Mouse (Mus musculus): ENCODE measurements around the gene Dolk. TPM values are rescaled to one million over a fixed set of nuclear protein-coding genes. Genes with fewer than 3 reads are reported as not detected.

Dolk gene
- polyA plus RNA-seq, 1 experiment: 14.8 TPM

DNA sequence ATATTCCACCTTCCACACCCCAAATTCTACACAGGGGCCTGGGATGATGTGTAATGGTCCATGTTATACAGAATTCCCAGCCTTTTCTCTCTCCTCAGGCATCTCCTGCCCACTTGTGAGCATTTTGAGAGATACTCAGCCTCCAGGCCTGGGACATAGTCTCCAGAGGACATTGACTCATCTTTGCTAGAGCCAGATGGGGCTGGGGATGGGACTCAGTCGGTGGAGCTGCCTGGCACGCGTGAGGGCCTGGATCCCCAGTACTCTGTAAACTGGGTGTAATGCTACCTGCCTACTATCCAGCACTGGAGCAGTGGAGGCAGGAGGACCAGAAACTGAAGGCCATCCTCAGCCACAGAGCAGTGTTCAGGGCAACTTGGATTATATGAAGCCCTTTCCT lies 37.0 kb downstream of the Dolk start:
- Histone ChIP-seq H3K27me3 (ENCODE audit: control insufficient read depth, insufficient read depth, low read length) (no peaks in the 10 kb centered on the region), H3K36me3 (ENCODE audit: control insufficient read depth, insufficient read depth, low read length) (peaks cover 10% of the 10 kb centered on the region), H3K27ac (ENCODE audit: insufficient read depth, low read depth, low read length) (no peak overlapping the region), H3K4me3 (ENCODE audit: low read depth, low read length) (no peak overlapping the region), H3K4me1 (ENCODE audit: control insufficient read depth, insufficient read depth, insufficient read length, low read length) (peaks cover 42% of the 10 kb centered on the region)
- TF ChIP-seq POLR2A (IDR thresholded peaks at IDR 0.05; ENCODE audit: low read depth, low read length) (no peak), CTCF (IDR thresholded peaks at IDR 0.05; ENCODE audit: extremely low read depth, insufficient read length, insufficient replicate concordance, low read depth, low read length) (0 out of 2 replicates have a peak, but pooled peaks have one; percentile 13)
- WGBS: 92% methylated on average over 3 of the region's 3 CpGs

GRCm38 (mm10) chr2:30247681-30248080 lies 38.5 kb downstream of the Dolk start:
- WGBS: 65% methylated on average over 4 of the region's 4 CpGs
- Histone ChIP-seq H3K27ac (ENCODE audit: insufficient read depth, low read depth, low read length) (no peak overlapping the region), H3K4me3 (ENCODE audit: low read depth, low read length) (no peak overlapping the region), H3K36me3 (ENCODE audit: control insufficient read depth, insufficient read depth, low read length) (peaks cover 16% of the 10 kb centered on the region), H3K4me1 (ENCODE audit: control insufficient read depth, insufficient read depth, insufficient read length, low read length) (peaks cover 48% of the 10 kb centered on the region), H3K27me3 (ENCODE audit: control insufficient read depth, insufficient read depth, low read length) (no peaks in the 10 kb centered on the region)
- TF ChIP-seq CTCF (IDR thresholded peaks at IDR 0.05; ENCODE audit: extremely low read depth, insufficient read length, insufficient replicate concordance, low read depth, low read length): no peak
- no peak for TF ChIP-seq POLR2A (IDR thresholded peaks at IDR 0.05; ENCODE audit: low read depth, low read length)

- H3K27ac ChIP-seq (ENCODE audit: insufficient read depth, low read depth, low read length): no peak overlapping the region
- TF ChIP-seq POLR2A (IDR thresholded peaks at IDR 0.05; ENCODE audit: low read depth, low read length): no peak
- no peak for TF ChIP-seq CTCF (IDR thresholded peaks at IDR 0.05; ENCODE audit: extremely low read depth, insufficient read length, insufficient replicate concordance, low read depth, low read length)
- peaks cover 18% of the 10 kb centered on the region for H3K36me3 ChIP-seq (ENCODE audit: control insufficient read depth, insufficient read depth, low read length)
- no peak overlapping the region for H3K4me3 ChIP-seq (ENCODE audit: low read depth, low read length)
- peaks cover 43% of the 10 kb centered on the region for H3K4me1 ChIP-seq (ENCODE audit: control insufficient read depth, insufficient read depth, insufficient read length, low read length)
- H3K27me3 ChIP-seq (ENCODE audit: control insufficient read depth, insufficient read depth, low read length): no peaks in the 10 kb centered on the region
- WGBS: 94% methylated on average over 5 of the region's 5 CpGs
Measured at GRCm38 (mm10) chr2:30247036-30247435, 39.1 kb downstream of the Dolk start.

- H3K27ac ChIP-seq (ENCODE audit: insufficient read depth, low read depth, low read length): peak overlapping the region; percentile 57
- no peak for TF ChIP-seq POLR2A (IDR thresholded peaks at IDR 0.05; ENCODE audit: low read depth, low read length)
- TF ChIP-seq CTCF (IDR thresholded peaks at IDR 0.05; ENCODE audit: extremely low read depth, insufficient read length, insufficient replicate concordance, low read depth, low read length): no peak
- WGBS: 28% methylated on average over 7 of the region's 7 CpGs
Measured at GRCm38 (mm10) chr2:30244595-30245178, 41.4 kb downstream of the Dolk start.

DNA sequence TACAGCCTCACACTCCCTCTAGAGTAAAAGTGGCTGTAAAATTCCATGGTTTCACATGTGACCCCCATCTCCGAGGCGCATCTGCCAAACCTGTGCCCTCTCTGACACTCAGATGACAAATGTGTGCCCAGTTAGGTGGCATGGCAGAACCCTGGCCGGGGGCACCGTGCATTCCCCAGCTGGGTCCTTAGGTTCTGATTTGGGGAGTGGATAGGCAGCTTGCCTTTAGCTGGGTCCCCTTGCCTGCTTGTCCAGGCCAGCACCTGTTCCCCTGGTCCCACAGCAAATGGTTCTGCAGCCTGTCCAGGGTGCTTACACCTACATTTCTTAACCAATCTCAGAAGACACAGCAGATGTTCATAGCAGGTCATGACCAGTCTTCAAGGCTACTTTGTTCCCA lies 42.7 kb downstream of the Dolk start:
- H3K4me3 ChIP-seq (ENCODE audit: low read depth, low read length): no peak overlapping the region
- H3K36me3 ChIP-seq (ENCODE audit: control insufficient read depth, insufficient read depth, low read length): peaks cover 27% of the 10 kb centered on the region
- peak overlapping the region; percentile 6; the same call in 1 of the 2 replicates for H3K27ac ChIP-seq (ENCODE audit: insufficient read depth, low read depth, low read length)
- H3K4me1 ChIP-seq (ENCODE audit: control insufficient read depth, insufficient read depth, insufficient read length, low read length): peaks cover 35% of the 10 kb centered on the region
- H3K27me3 ChIP-seq (ENCODE audit: control insufficient read depth, insufficient read depth, low read length): no peaks in the 10 kb centered on the region
- WGBS: 90% methylated on average over 4 of the region's 4 CpGs
- TF ChIP-seq POLR2A (IDR thresholded peaks at IDR 0.05; ENCODE audit: low read depth, low read length) (no peak), CTCF (IDR thresholded peaks at IDR 0.05; ENCODE audit: extremely low read depth, insufficient read length, insufficient replicate concordance, low read depth, low read length) (no peak)

More at GRCm38 (mm10) chr2:30244595-30245178, 41.4 kb downstream of the Dolk start:
- Histone ChIP-seq H3K36me3 (ENCODE audit: control insufficient read depth, insufficient read depth, low read length) (peaks cover 33% of the 10 kb centered on the region), H3K4me3 (ENCODE audit: low read depth, low read length) (no peak overlapping the region), H3K4me1 (ENCODE audit: control insufficient read depth, insufficient read depth, insufficient read length, low read length) (peaks cover 34% of the 10 kb centered on the region), H3K27me3 (ENCODE audit: control insufficient read depth, insufficient read depth, low read length) (no peaks in the 10 kb centered on the region)

- TF ChIP-seq POLR2A (IDR thresholded peaks at IDR 0.05; ENCODE audit: low read depth, low read length) (no peak), CTCF (IDR thresholded peaks at IDR 0.05; ENCODE audit: extremely low read depth, insufficient read length, insufficient replicate concordance, low read depth, low read length) (no peak)
- Histone ChIP-seq H3K27me3 (ENCODE audit: control insufficient read depth, insufficient read depth, low read length) (no peaks in the 10 kb centered on the region), H3K27ac (ENCODE audit: insufficient read depth, low read depth, low read length) (peak overlapping the region; percentile 71), H3K4me1 (ENCODE audit: control insufficient read depth, insufficient read depth, insufficient read length, low read length) (peaks cover 33% of the 10 kb centered on the region), H3K36me3 (ENCODE audit: control insufficient read depth, insufficient read depth, low read length) (peaks cover 25% of the 10 kb centered on the region), H3K4me3 (ENCODE audit: low read depth, low read length) (no peak overlapping the region)
- 60% methylated on average over 4 of the region's 4 CpGs for WGBS
Measured at GRCm38 (mm10) chr2:30242509-30242908, 43.6 kb downstream of the Dolk start.

DNA sequence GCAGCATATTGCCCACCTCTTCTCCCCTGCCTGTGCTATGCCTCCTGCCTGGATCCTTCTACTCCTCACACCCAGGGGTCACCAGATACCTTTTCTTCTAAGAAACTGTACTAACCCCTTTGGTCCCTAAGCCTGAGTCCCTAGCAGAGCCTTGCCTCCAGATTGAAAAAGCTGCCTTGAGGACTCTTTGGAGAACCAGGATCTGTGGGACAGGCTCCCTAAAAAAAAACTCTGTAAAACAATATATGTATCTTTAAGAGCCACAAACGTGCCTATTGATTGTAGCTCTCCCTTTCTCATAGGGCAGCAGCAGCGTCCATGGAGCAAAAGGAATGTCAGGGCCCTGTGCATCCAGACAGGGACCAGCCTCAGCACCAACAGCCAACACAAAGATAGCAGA lies 45.9 kb downstream of the Dolk start, which contains the start of gene Gm28035:
Gene Gm28035, plus strand, starts transcription at position 301 of the 400 bp plus-strand sequence.
- Histone ChIP-seq H3K36me3 (ENCODE audit: control insufficient read depth, insufficient read depth, low read length) (peaks cover 24% of the 10 kb centered on the region), H3K27ac (ENCODE audit: insufficient read depth, low read depth, low read length) (peak within 1 kb of the TSS; percentile 91), H3K4me3 (ENCODE audit: low read depth, low read length) (0 out of 2 replicates have a peak within 1 kb of the TSS, but pooled peaks have one; percentile 10), H3K27me3 (ENCODE audit: control insufficient read depth, insufficient read depth, low read length) (no peaks in the 10 kb centered on the region), H3K4me1 (ENCODE audit: control insufficient read depth, insufficient read depth, insufficient read length, low read length) (peaks cover 28% of the 10 kb centered on the region)
- 59% methylated on average over 2 of the region's 2 CpGs for WGBS
- TF ChIP-seq CTCF (IDR thresholded peaks at IDR 0.05; ENCODE audit: extremely low read depth, insufficient read length, insufficient replicate concordance, low read depth, low read length) (no peak), POLR2A (IDR thresholded peaks at IDR 0.05; ENCODE audit: low read depth, low read length) (no peak)

Measured in small intestine, adult 2 months (tissue).